Mouse (Mus musculus): ENCODE data around the gene Fntb. TPM values are rescaled to one million over a fixed set of nuclear protein-coding genes. Genes with fewer than 3 reads are reported as not detected.
"Not testable (repeated sequence)": the region's sequence is repeated elsewhere in the genome, so short reads cannot be mapped to it uniquely, and the experiment has no call there.

Fntb gene
- polyA plus RNA-seq, 1 experiment: 81.0 TPM

DNA sequence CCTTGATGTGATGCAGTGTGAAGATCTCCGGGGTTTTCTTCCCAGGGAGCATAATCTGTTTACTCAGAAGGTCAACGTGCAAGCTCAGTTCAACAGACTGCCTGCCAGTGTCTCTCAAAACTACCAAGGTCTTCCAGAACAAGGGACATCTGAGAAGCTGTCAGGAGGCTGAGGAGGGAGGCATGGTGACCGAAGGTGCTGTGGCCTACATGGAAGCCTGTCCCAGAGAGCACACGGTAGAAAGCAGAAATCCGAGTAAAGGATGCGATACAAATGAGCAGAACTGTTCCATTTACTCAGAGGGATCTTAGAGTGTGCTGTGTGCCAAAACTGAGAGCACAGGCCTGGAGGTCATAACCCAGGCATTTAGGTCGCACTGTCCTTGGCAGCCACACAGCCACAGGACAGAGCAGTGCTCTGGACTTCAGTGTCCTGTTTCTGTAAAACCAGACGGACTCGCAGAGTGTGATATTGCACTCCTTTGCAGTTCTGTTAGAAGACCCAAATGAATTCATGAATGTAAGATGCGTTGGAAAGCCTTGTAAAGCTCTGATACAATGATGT lies 18.7 kb downstream of the Fntb start:
- no peak for TF ChIP-seq POLR2A (IDR thresholded peaks at IDR 0.05; ENCODE audit: insufficient read depth, low read length)
- no peak for TF ChIP-seq CTCF (IDR thresholded peaks at IDR 0.05; ENCODE audit: low read depth, low read length)
- no peak for TF ChIP-seq EP300 (IDR thresholded peaks at IDR 0.05; ENCODE audit: insufficient read depth, low read depth, low read length)
- H3K9me3 ChIP-seq (replicated peaks; ENCODE audit: control insufficient read depth, insufficient read depth, low read length, poor library complexity, severe bottlenecking): no peaks in the 10 kb centered on the region
- no peak overlapping the region for H3K27ac ChIP-seq (ENCODE audit: insufficient read depth, low read length)
- H3K9ac ChIP-seq (ENCODE audit: low read depth, poor library complexity, severe bottlenecking): no peak overlapping the region
- no peaks in the 10 kb centered on the region for H3K4me1 ChIP-seq (ENCODE audit: control insufficient read depth, insufficient read depth, low read length)
- H3K4me3 ChIP-seq (ENCODE audit: low read depth, low read length): no peak overlapping the region
- H3K27me3 ChIP-seq (ENCODE audit: control insufficient read depth, insufficient read depth, low read length, poor library complexity, severe bottlenecking): no peaks in the 10 kb centered on the region
- no peaks in the 10 kb centered on the region for H3K36me3 ChIP-seq (ENCODE audit: control insufficient read depth, insufficient read depth, low read length, poor library complexity, severe bottlenecking)

DNA sequence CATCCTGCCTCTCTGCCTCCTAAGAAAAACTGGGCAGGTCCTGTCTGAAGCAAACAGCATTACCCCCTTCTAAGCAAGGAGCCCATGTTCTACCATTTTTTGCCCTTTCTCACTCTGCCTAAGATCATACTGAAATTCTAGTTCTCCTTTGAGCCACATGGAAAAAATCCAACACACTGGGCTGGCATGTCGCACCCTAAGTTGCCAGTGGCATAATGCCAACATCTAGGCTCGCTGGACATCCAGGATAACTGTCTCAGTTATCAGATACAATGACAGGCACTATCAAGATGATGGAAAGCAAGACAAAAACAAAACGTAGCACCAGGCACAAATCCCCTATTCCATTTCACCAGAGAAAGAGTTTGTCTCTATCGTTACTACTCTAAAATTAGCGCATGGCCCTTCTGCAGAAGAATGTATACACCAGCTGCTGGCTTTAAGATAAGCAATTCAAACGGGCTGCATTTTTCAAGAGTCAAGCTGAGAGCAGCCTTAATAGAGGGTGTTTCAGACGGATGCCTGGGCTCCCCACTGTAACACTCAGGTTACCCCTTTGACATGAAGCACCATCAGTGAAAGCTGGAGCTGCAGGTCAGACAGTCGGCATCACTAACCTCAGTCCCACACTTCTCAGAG lies 25.2 kb downstream of the Fntb start:
- no peak overlapping the region for H3K4me3 ChIP-seq (ENCODE audit: low read depth, low read length)
- no peaks in the 10 kb centered on the region for H3K9me3 ChIP-seq (replicated peaks; ENCODE audit: control insufficient read depth, insufficient read depth, low read length, poor library complexity, severe bottlenecking)
- TF ChIP-seq CTCF (IDR thresholded peaks at IDR 0.05; ENCODE audit: low read depth, low read length): no peak
- TF ChIP-seq POLR2A (IDR thresholded peaks at IDR 0.05; ENCODE audit: insufficient read depth, low read length): no peak
- no peak for TF ChIP-seq EP300 (IDR thresholded peaks at IDR 0.05; ENCODE audit: insufficient read depth, low read depth, low read length)
- H3K9ac ChIP-seq (ENCODE audit: low read depth, poor library complexity, severe bottlenecking): no peak overlapping the region
- H3K36me3 ChIP-seq (ENCODE audit: control insufficient read depth, insufficient read depth, low read length, poor library complexity, severe bottlenecking): no peaks in the 10 kb centered on the region
- no peak overlapping the region for H3K27ac ChIP-seq (ENCODE audit: insufficient read depth, low read length)
- no peaks in the 10 kb centered on the region for H3K4me1 ChIP-seq (ENCODE audit: control insufficient read depth, insufficient read depth, low read length)
- H3K27me3 ChIP-seq (ENCODE audit: control insufficient read depth, insufficient read depth, low read length, poor library complexity, severe bottlenecking): no peaks in the 10 kb centered on the region

DNA sequence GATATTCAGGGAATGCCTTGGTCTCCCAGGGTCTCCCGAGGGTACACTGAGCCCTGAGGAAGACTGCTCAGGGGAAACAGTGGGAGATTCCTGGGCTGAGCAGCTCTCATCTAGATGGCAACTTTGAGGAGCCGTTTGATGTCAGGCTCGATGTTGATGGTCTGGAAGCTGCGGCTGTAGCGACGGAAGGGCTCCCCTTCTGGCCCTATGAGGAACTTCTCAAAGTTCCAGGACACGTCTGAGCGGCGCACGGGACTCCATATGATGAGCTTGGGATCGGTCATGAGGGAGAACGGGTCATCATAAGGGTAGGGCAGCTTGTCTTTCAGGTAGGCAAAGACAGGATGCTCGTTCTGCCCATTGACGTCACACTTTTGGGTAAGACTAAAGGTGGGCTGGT lies 27.2 kb downstream of the Fntb start:
- not testable (repeated sequence) for H3K9ac ChIP-seq (ENCODE audit: low read depth, poor library complexity, severe bottlenecking); H3K4me1 ChIP-seq (ENCODE audit: control insufficient read depth, insufficient read depth, low read length); H3K27ac ChIP-seq (ENCODE audit: insufficient read depth, low read length); H3K27me3 ChIP-seq (ENCODE audit: control insufficient read depth, insufficient read depth, low read length, poor library complexity, severe bottlenecking); H3K9me3 ChIP-seq (replicated peaks; ENCODE audit: control insufficient read depth, insufficient read depth, low read length, poor library complexity, severe bottlenecking); H3K4me3 ChIP-seq (ENCODE audit: low read depth, low read length); H3K36me3 ChIP-seq (ENCODE audit: control insufficient read depth, insufficient read depth, low read length, poor library complexity, severe bottlenecking)
- TF ChIP-seq CTCF (IDR thresholded peaks at IDR 0.05; ENCODE audit: low read depth, low read length): peak; percentile 8

- no peak for TF ChIP-seq POLR2A (IDR thresholded peaks at IDR 0.05; ENCODE audit: insufficient read depth, low read length)
- peak; percentile 65 for TF ChIP-seq EP300 (IDR thresholded peaks at IDR 0.05; ENCODE audit: insufficient read depth, low read depth, low read length)
- H3K4me1 ChIP-seq (ENCODE audit: control insufficient read depth, insufficient read depth, low read length): peaks cover 5% of the 10 kb centered on the region
- no peaks in the 10 kb centered on the region for H3K27me3 ChIP-seq (ENCODE audit: control insufficient read depth, insufficient read depth, low read length, poor library complexity, severe bottlenecking)
- peak within 1 kb of the TSS; percentile 44 for H3K4me3 ChIP-seq (ENCODE audit: low read depth, low read length)
- H3K9me3 ChIP-seq (replicated peaks; ENCODE audit: control insufficient read depth, insufficient read depth, low read length, poor library complexity, severe bottlenecking): no peaks in the 10 kb centered on the region
- no peaks in the 10 kb centered on the region for H3K36me3 ChIP-seq (ENCODE audit: control insufficient read depth, insufficient read depth, low read length, poor library complexity, severe bottlenecking)
- no peak within 1 kb of the TSS for H3K9ac ChIP-seq (ENCODE audit: low read depth, poor library complexity, severe bottlenecking)
- H3K27ac ChIP-seq (ENCODE audit: insufficient read depth, low read length): no peak within 1 kb of the TSS
Measured at GRCm38 (mm10) chr12:76795350-76795749, 30.0 kb downstream of the Fntb start, which contains the start of gene Gpx2. Gene Gpx2 (minus strand): TSS chr12:76795554.

DNA sequence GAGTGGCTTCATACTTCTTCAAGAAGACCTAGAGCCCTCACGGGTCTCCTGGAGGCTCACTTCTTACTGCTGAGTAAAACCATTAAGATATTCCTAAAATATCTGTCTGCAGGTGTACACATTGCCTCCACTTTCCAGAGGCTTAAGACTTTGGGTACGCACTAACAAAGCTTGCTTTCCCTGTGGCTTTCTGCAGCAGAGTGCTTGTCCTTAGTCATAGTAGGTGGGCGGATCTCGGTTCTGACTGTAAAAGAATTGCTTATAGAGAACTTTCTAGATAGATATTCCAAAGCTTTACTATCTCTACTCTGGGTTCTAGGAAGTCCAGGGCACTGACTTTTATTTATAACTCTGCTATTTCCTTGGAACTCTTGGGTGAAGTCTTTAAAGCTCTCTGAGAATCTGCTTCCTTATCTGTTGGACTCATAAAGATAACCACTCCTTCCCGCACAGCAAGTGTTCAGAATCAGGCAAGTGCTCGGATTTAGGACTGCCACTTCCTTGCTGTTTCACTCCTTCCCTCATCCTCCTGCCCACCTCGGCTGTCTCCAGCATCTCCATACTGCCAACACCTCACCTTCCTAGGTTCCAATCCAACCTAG lies 31.6 kb downstream of the Fntb start:
- Histone ChIP-seq H3K9me3 (replicated peaks; ENCODE audit: control insufficient read depth, insufficient read depth, low read length, poor library complexity, severe bottlenecking) (no peaks in the 10 kb centered on the region), H3K9ac (ENCODE audit: low read depth, poor library complexity, severe bottlenecking) (no peak overlapping the region), H3K36me3 (ENCODE audit: control insufficient read depth, insufficient read depth, low read length, poor library complexity, severe bottlenecking) (no peaks in the 10 kb centered on the region), H3K27me3 (ENCODE audit: control insufficient read depth, insufficient read depth, low read length, poor library complexity, severe bottlenecking) (no peaks in the 10 kb centered on the region), H3K4me3 (ENCODE audit: low read depth, low read length) (no peak overlapping the region), H3K27ac (ENCODE audit: insufficient read depth, low read length) (no peak overlapping the region), H3K4me1 (ENCODE audit: control insufficient read depth, insufficient read depth, low read length) (peaks cover 5% of the 10 kb centered on the region)
- no peak for TF ChIP-seq CTCF (IDR thresholded peaks at IDR 0.05; ENCODE audit: low read depth, low read length)
- TF ChIP-seq POLR2A (IDR thresholded peaks at IDR 0.05; ENCODE audit: insufficient read depth, low read length): no peak
- TF ChIP-seq EP300 (IDR thresholded peaks at IDR 0.05; ENCODE audit: insufficient read depth, low read depth, low read length): no peak

- Histone ChIP-seq H3K27ac (ENCODE audit: insufficient read depth, low read length) (no peak overlapping the region), H3K9ac (ENCODE audit: low read depth, poor library complexity, severe bottlenecking) (no peak overlapping the region), H3K4me3 (ENCODE audit: low read depth, low read length) (no peak overlapping the region), H3K4me1 (ENCODE audit: control insufficient read depth, insufficient read depth, low read length) (peaks cover 5% of the 10 kb centered on the region), H3K36me3 (ENCODE audit: control insufficient read depth, insufficient read depth, low read length, poor library complexity, severe bottlenecking) (no peaks in the 10 kb centered on the region), H3K9me3 (replicated peaks; ENCODE audit: control insufficient read depth, insufficient read depth, low read length, poor library complexity, severe bottlenecking) (no peaks in the 10 kb centered on the region), H3K27me3 (ENCODE audit: control insufficient read depth, insufficient read depth, low read length, poor library complexity, severe bottlenecking) (no peaks in the 10 kb centered on the region)
- TF ChIP-seq CTCF (IDR thresholded peaks at IDR 0.05; ENCODE audit: low read depth, low read length) (no peak), POLR2A (IDR thresholded peaks at IDR 0.05; ENCODE audit: insufficient read depth, low read length) (no peak), EP300 (IDR thresholded peaks at IDR 0.05; ENCODE audit: insufficient read depth, low read depth, low read length) (no peak)
Measured at GRCm38 (mm10) chr12:76798008-76798720, 32.8 kb downstream of the Fntb start.

All from ES-Bruce4 (cell line).